ENCODE assay signal across 14 mouse cellular contexts in genomic region chr7:29271687-29272465, GRCm38 (mm10). TPM values are rescaled to one million over a fixed set of nuclear protein-coding genes. Genes with fewer than 3 reads are reported as not detected.
DNase-seq lines count a peak whose midpoint lies in the region; ATAC-seq and TF ChIP-seq lines count a peak whose summit lies in the region.
"Had no signal": no experiment of that assay in that cellular context is flagged by ENCODE, and none has a peak within 500 bp of the region (broad histone marks: within the 10 kb centered on the region; RNA-seq: fewer than 3 reads in every experiment).

No protein-coding gene starts in this region.

- no peak for TF ChIP-seq POLR2A in olfactory bulb, adult 2 months (IDR thresholded peaks at IDR 0.05; ENCODE audit: insufficient read depth, low read depth, low read length)

- no peak for ATAC-seq in megakaryocyte, adult 5-6 weeks (ENCODE audit: poor library complexity, severe bottlenecking)

- H3K4me3 ChIP-seq in olfactory bulb, adult 2 months (ENCODE audit: insufficient read depth, low read depth, low read length), result no peak overlapping the region
- H3K4me3 ChIP-seq: liver, embryonic 15.5 days; neural tube, embryonic 12.5 days had no signal

- H3K27ac ChIP-seq in olfactory bulb, adult 2 months (ENCODE audit: insufficient read depth, low read depth, low read length), result peak overlapping the region; percentile 83
- H3K27ac ChIP-seq: liver, embryonic 15.5 days; neural tube, embryonic 12.5 days had no signal

- 40% methylated on average over 8 of the region's 8 CpGs for WGBS in olfactory bulb, adult 2 months

- TF ChIP-seq CTCF in olfactory bulb, adult 2 months (IDR thresholded peaks at IDR 0.05; ENCODE audit: insufficient read depth, low read depth, low read length), result no peak

- DNase-seq in frontal cortex, postnatal 36 days (ENCODE audit: low spot score in 2 of 2), result peak; percentile 39 to 51
- no peak for DNase-seq in frontal cortex, postnatal 14 days (ENCODE audit: low spot score in 2 of 2)
- peak; percentile 47 for DNase-seq in lung, postnatal 10 days
- DNase-seq in lung, postnatal 25 days (ENCODE audit: low spot score), result no peak
- DNase-seq in heart, postnatal 10 days, result peak; percentile 48 to 54
- no peak for DNase-seq in layer of hippocampus, postnatal 10 days (ENCODE audit: low spot score in 2 of 2)
- DNase-seq: adrenal gland, postnatal 36 days; cerebellum, postnatal 36 days; thymus, adult 18-20 months had no signal

- peaks cover 8% of the 10 kb centered on the region for H3K4me1 ChIP-seq in olfactory bulb, adult 2 months (ENCODE audit: control insufficient read depth, insufficient read depth, low read length)
- H3K4me1 ChIP-seq: liver, embryonic 15.5 days; neural tube, embryonic 12.5 days had no signal

- intact Hi-C loops in heart, postnatal 10 days (cut with DNase I), result no loop called here

RNA-seq across cellular contexts. Expression of gene Spint2, which starts 9.8 kb away (rescaled TPM):
- 10 to 100 TPM; 53.3 to 62.7 TPM for total RNA-seq in heart, postnatal 10 days (2021)
- not detected in 2 replicates for polyA plus RNA-seq in olfactory bulb, adult 2 months (2012; ENCODE audit: insufficient read depth, insufficient read length, low replicate concordance, missing spikeins)
- 6.1 and 7.3 TPM in 2 replicates for total RNA-seq in megakaryocyte, adult 5-6 weeks (2015)
- total RNA-seq in megakaryocyte, adult 5-6 weeks (2017), result 2.6 and 5.3 TPM in 2 replicates
- total RNA-seq in layer of hippocampus, postnatal 10 days (2021), result 10 to 100 TPM; 25.3 to 31.0 TPM

RNA-seq across cellular contexts. Expression of gene Ppp1r14a, which starts 17.2 kb away (rescaled TPM):
- total RNA-seq in heart, postnatal 10 days (2021), result 10 to 100 TPM; 21.2 to 27.8 TPM
- polyA plus RNA-seq in olfactory bulb, adult 2 months (2012; ENCODE audit: insufficient read depth, insufficient read length, low replicate concordance, missing spikeins), result not detected in 2 replicates
- total RNA-seq in megakaryocyte, adult 5-6 weeks (2015), result not detected in 2 replicates
- total RNA-seq in megakaryocyte, adult 5-6 weeks (2017), result not detected in 2 replicates
- 1 to 10 TPM; 2.0 to 3.2 TPM for total RNA-seq in layer of hippocampus, postnatal 10 days (2021)
- total RNA-seq: CH12.LX had no signal

RNA-seq across cellular contexts. Expression of gene 2200002D01Rik, which starts 23.6 kb away (rescaled TPM):
- 1 to 10 TPM; 2.6 to 3.5 TPM for total RNA-seq in heart, postnatal 10 days (2021)
- polyA plus RNA-seq in olfactory bulb, adult 2 months (2012; ENCODE audit: insufficient read depth, insufficient read length, low replicate concordance, missing spikeins), result not detected in 2 replicates
- total RNA-seq in megakaryocyte, adult 5-6 weeks (2015), result not detected in 2 replicates
- total RNA-seq in megakaryocyte, adult 5-6 weeks (2017), result 0.37 and 2.4 TPM in 2 replicates
- under 1 TPM in 1 of 2 experiments, not detected in 1; 0.29 TPM for total RNA-seq in layer of hippocampus, postnatal 10 days (2021)

RNA-seq across cellular contexts. Expression of gene Dpf1, which starts 31.9 kb away (rescaled TPM):
- 1 to 10 TPM in 1 of 2 experiments, under 1 TPM in 1; 0.45 to 2.1 TPM for total RNA-seq in heart, postnatal 10 days (2021)
- polyA plus RNA-seq in olfactory bulb, adult 2 months (2012; ENCODE audit: insufficient read depth, insufficient read length, low replicate concordance, missing spikeins), result not detected in 2 replicates
- total RNA-seq in megakaryocyte, adult 5-6 weeks (2015), result not detected in 2 replicates
- not detected in 2 replicates for total RNA-seq in megakaryocyte, adult 5-6 weeks (2017)
- total RNA-seq in layer of hippocampus, postnatal 10 days (2021), result 100 to 1,000 TPM; 129 to 138 TPM

RNA-seq across cellular contexts. Expression of gene Yif1b, which starts 33.7 kb away (rescaled TPM):
- 10 to 100 TPM; 72.9 to 75.1 TPM for total RNA-seq in heart, postnatal 10 days (2021)
- polyA plus RNA-seq in olfactory bulb, adult 2 months (2012; ENCODE audit: insufficient read depth, insufficient read length, low replicate concordance, missing spikeins), result not detected in 2 replicates
- total RNA-seq in megakaryocyte, adult 5-6 weeks (2015), result 36.2 and 38.0 TPM in 2 replicates
- 19.1 and 21.8 TPM in 2 replicates for total RNA-seq in megakaryocyte, adult 5-6 weeks (2017)
- 10 to 100 TPM; 42.8 to 47.8 TPM for total RNA-seq in layer of hippocampus, postnatal 10 days (2021)

Comparison
In these comparisons a context has a peak if more than half of its experiments do, and no peak if none do; other contexts are left out.
1. DNase-seq: peak in frontal cortex, postnatal 36 days (2 of 2), lung, postnatal 10 days (single experiment) and heart, postnatal 10 days (2 of 2); none in frontal cortex, postnatal 14 days (0 of 2), lung, postnatal 25 days (single experiment) and layer of hippocampus, postnatal 10 days (0 of 2).
2. RNA of gene Ppp1r14a, which starts 17.2 kb away (total RNA-seq): 21.2 to 27.8 TPM in heart, postnatal 10 days; 2.0 to 3.2 TPM in layer of hippocampus, postnatal 10 days and not detected in megakaryocyte, adult 5-6 weeks; every median in the first group is over 4 times any median in the second.